Mouse (Mus musculus): ENCODE results near the gene Dnah7c. TPM values are rescaled to one million over a fixed set of nuclear protein-coding genes. Genes with fewer than 3 reads are reported as not detected.
"Not testable (repeated sequence)": the region's sequence is repeated elsewhere in the genome, so short reads cannot be mapped to it uniquely, and the experiment has no call there.

The Dnah7c gene
- polyA plus RNA-seq, 1 experiment = 9.3 TPM

DNA sequence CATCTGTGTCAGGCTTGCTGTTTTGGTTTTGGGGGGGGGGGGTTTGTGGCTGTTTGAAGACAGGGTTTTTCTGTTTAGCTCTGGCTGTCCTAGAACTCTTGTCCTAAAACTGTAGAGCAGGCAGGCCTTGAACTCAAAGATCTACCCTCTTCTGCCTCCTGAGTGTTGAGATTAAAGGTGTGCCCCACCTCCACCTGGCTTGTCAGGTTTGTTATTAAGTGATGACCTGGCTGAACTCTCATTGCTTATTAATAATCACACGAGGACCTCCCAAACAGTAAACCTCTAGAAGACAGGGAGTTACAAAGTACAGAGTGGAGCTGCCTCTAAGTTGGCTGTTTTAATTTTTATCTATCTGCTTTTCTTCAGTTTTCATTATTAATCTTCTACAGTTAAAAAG, 299.9 kb downstream of the Dnah7c start:
- Histone ChIP-seq H3K4me3 (ENCODE audit: control insufficient read depth, low read depth, low read length) (no peak overlapping the region), H3K27me3 (ENCODE audit: control insufficient read depth, insufficient read depth, low read length) (no peaks in the 10 kb centered on the region), H3K36me3 (ENCODE audit: control insufficient read depth, insufficient read depth, low read length) (no peaks in the 10 kb centered on the region), H3K27ac (ENCODE audit: control insufficient read depth, insufficient read depth, low read depth, low read length) (no peak overlapping the region), H3K4me1 (ENCODE audit: control insufficient read depth, insufficient read depth, low read length) (no peaks in the 10 kb centered on the region)
- TF ChIP-seq CTCF (IDR thresholded peaks at IDR 0.05; ENCODE audit: control insufficient read depth, insufficient read depth, insufficient replicate concordance, low read depth, low read length) = no peak
- TF ChIP-seq POLR2A (IDR thresholded peaks at IDR 0.05; ENCODE audit: control insufficient read depth, low read depth, low read length) = no peak

DNA sequence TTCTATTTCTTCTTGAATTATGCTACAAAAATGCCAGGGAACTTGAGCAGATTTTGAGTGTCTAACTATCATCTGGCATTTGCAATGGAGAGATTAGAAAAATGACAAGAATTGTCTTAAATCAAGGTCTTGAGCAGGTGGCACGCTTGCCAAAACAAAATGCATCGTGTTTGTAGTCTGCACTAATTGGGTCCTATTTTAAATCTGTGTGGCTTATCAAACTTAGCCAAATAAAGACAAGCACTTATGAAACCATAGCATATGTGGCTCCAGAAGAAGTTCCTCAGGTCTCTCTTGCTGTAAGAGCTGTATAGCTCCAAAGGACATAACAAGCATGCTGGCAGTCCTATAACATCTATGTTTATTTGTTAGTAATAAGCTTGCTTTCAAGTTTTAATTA, 300.3 kb downstream of the Dnah7c start:
- H3K4me1 ChIP-seq (ENCODE audit: control insufficient read depth, insufficient read depth, low read length); H3K36me3 ChIP-seq (ENCODE audit: control insufficient read depth, insufficient read depth, low read length); H3K27me3 ChIP-seq (ENCODE audit: control insufficient read depth, insufficient read depth, low read length); H3K27ac ChIP-seq (ENCODE audit: control insufficient read depth, insufficient read depth, low read depth, low read length); H3K4me3 ChIP-seq (ENCODE audit: control insufficient read depth, low read depth, low read length): not testable (repeated sequence)

DNA sequence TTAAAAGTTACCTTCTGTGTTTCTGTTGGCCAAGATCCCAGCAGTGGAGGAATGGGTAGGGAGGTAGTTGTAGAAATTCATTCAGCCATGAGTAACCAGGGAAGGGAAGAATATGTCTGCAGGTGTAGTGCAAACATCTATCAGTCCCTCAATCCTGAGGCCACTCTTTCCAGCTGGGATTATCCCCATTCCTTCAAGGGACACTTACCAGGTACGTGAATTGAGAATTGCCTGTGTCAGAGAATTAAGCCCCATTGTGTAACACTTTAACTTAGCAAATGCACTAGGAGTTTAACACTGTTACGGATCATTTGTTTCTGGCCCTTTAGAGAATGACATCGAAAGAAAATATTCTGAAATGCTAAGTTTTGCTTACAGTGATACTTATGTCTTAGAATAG, 304.3 kb downstream of the Dnah7c start:
- H3K4me1 ChIP-seq (ENCODE audit: control insufficient read depth, insufficient read depth, low read length); H3K27me3 ChIP-seq (ENCODE audit: control insufficient read depth, insufficient read depth, low read length); H3K36me3 ChIP-seq (ENCODE audit: control insufficient read depth, insufficient read depth, low read length); H3K27ac ChIP-seq (ENCODE audit: control insufficient read depth, insufficient read depth, low read depth, low read length); H3K4me3 ChIP-seq (ENCODE audit: control insufficient read depth, low read depth, low read length): not testable (repeated sequence)

DNA sequence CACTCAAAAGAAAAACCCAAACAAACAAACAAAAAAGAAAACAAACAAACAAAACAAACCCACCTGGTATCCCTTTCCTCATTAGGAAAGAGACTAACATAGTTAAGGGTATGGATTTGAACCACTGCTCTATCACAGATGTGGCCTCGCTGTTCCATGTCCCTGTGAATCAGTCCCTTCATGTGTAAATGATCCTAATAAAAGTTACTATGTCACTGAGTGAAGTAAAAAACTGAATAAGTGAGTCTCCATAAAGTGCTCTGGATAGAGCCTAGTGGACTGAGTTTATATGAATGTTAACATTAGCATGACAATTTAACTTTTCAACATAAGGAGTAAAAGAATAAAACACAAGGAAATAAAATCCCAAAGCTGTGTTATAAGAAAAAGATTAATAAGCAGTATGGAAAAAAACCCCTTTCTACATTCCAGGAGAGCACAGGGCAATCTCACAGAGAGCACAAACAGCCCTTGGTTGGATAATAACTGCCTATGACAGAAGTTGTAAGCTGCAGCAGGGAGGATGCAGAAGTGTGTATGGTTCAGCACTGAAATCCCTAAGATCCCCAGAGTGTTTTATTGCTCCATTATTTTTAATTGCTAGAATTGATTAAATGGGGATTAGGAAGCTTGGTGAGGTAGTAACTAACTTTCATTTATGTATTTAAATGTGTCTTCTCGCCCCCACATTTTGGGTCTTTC, 308.2 kb downstream of the Dnah7c start:
- not testable (repeated sequence) for H3K4me3 ChIP-seq (ENCODE audit: control insufficient read depth, low read depth, low read length); H3K4me1 ChIP-seq (ENCODE audit: control insufficient read depth, insufficient read depth, low read length); H3K27me3 ChIP-seq (ENCODE audit: control insufficient read depth, insufficient read depth, low read length); H3K27ac ChIP-seq (ENCODE audit: control insufficient read depth, insufficient read depth, low read depth, low read length); H3K36me3 ChIP-seq (ENCODE audit: control insufficient read depth, insufficient read depth, low read length)

DNA sequence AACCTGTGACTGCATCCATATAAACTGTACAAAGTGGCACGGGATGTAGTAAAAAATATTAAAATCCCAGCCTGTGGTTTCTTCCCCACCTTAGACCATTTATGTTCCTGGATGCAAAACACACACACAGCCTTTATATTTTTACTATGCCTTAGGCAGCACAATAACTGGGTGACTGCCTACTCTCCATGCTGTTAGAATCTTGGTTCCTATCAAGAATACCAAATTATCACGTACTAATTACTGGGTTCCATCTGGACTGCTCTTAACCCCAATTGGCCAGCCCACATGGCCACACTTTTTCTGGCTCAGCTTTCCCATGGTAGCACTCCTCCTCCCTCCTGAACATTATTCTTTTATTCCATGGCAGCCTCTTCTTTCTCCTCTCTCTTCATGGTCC, 309.1 kb downstream of the Dnah7c start:
- not testable (repeated sequence) for H3K27me3 ChIP-seq (ENCODE audit: control insufficient read depth, insufficient read depth, low read length); H3K4me1 ChIP-seq (ENCODE audit: control insufficient read depth, insufficient read depth, low read length); H3K36me3 ChIP-seq (ENCODE audit: control insufficient read depth, insufficient read depth, low read length); H3K27ac ChIP-seq (ENCODE audit: control insufficient read depth, insufficient read depth, low read depth, low read length); H3K4me3 ChIP-seq (ENCODE audit: control insufficient read depth, low read depth, low read length)

DNA sequence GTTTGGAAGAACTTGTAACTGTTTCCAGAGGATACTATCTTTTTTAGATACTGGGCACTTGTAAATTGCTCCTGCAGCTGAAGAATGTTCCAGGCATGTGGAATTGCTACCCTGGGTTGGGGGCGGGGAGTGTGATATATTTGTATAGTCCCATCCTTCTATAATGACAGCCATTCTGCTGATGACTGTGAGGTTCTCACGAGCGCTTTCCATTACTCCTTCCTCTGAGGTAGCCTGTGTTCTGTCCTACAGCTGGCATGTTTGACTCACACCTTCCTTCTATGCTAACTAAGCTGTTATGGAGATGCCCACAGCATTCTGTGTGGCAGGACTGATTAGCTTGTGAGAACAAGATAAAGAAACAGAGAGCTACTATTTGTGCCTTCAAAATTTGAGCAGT, 339.2 kb downstream of the Dnah7c start:
- not testable (repeated sequence) for H3K36me3 ChIP-seq (ENCODE audit: control insufficient read depth, insufficient read depth, low read length); H3K27ac ChIP-seq (ENCODE audit: control insufficient read depth, insufficient read depth, low read depth, low read length); H3K27me3 ChIP-seq (ENCODE audit: control insufficient read depth, insufficient read depth, low read length); H3K4me1 ChIP-seq (ENCODE audit: control insufficient read depth, insufficient read depth, low read length); H3K4me3 ChIP-seq (ENCODE audit: control insufficient read depth, low read depth, low read length)

DNA sequence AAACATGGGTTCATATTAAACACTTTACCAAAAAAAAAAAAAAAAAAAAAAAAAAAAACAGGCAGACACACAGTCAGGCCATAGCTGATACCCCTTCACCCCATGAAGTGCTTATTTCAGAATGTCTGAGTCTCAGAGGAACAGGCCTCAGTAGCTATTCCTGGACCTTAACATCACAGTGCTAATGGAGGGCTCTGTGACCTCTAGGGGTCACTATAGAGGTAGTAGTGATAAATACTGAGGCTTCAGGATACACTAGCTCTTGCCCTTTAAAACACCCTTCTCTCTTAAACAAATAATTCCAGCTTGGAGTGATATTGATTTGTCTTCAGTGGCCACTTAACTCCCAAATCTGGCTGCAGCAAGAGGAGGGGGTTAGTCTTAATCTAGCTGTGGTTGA, 343.9 kb downstream of the Dnah7c start:
- not testable (repeated sequence) for H3K27me3 ChIP-seq (ENCODE audit: control insufficient read depth, insufficient read depth, low read length); H3K4me1 ChIP-seq (ENCODE audit: control insufficient read depth, insufficient read depth, low read length); H3K27ac ChIP-seq (ENCODE audit: control insufficient read depth, insufficient read depth, low read depth, low read length); H3K36me3 ChIP-seq (ENCODE audit: control insufficient read depth, insufficient read depth, low read length); H3K4me3 ChIP-seq (ENCODE audit: control insufficient read depth, low read depth, low read length)

DNA sequence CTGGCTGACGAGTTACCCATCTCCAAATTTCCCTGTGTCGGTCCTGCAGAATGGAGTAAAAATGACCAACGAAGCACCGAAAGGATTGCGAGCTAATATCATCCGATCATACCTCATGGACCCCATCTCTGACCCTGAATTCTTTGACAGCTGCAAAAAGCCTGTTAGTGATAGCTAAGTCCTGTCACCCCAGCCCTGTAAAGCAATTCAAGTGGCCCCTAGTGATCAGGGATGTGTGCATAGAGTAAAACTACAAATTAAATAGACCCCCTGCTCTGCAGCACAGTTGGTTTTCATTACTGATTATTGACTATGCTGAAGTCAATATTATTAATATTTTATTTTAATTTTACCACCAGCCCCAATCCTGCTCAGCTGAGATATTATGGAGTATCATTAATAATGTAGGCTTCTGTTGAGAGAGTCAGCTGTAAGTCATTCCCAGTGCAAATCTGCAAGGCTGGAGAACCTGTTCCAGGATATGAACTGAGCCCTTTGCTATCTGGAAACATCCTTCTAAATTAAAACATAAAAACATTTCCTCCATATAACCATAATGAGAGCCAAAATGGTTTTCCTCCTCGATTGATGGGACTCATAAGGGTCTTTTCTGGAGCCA, 344.8 kb downstream of the Dnah7c start:
- not testable (repeated sequence) for H3K4me1 ChIP-seq (ENCODE audit: control insufficient read depth, insufficient read depth, low read length); H3K27ac ChIP-seq (ENCODE audit: control insufficient read depth, insufficient read depth, low read depth, low read length); H3K27me3 ChIP-seq (ENCODE audit: control insufficient read depth, insufficient read depth, low read length); H3K4me3 ChIP-seq (ENCODE audit: control insufficient read depth, low read depth, low read length); H3K36me3 ChIP-seq (ENCODE audit: control insufficient read depth, insufficient read depth, low read length)

DNA sequence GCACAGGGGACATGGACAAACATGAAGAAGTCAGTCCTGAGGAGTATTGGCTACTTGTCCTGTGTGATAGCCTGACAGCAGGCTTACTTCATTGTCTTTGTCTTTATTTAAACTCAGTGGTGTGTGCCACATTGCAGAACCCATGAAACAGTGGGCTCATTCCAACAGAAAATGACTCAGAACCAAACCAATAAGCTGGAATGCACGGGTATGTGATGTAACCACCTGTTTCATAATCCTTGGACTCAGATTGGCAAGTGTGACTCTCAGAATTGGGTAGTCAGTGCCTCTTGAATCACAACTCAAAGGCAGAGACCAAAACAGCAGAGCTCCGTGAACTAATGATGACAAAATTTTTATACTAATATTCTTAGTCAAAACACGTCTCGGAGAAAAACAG, 356.8 kb downstream of the Dnah7c start:
- H3K4me1 ChIP-seq (ENCODE audit: control insufficient read depth, insufficient read depth, low read length); H3K36me3 ChIP-seq (ENCODE audit: control insufficient read depth, insufficient read depth, low read length); H3K27ac ChIP-seq (ENCODE audit: control insufficient read depth, insufficient read depth, low read depth, low read length); H3K4me3 ChIP-seq (ENCODE audit: control insufficient read depth, low read depth, low read length); H3K27me3 ChIP-seq (ENCODE audit: control insufficient read depth, insufficient read depth, low read length): not testable (repeated sequence)
